Mouse (Mus musculus): Measurements from ENCODE around the gene Smim24. TPM values are rescaled to one million over a fixed set of nuclear protein-coding genes. Genes with fewer than 3 reads are reported as not detected.

The Smim24 gene
- polyA plus RNA-seq, 1 experiment from 2014 or later, result 1.2 TPM

DNA sequence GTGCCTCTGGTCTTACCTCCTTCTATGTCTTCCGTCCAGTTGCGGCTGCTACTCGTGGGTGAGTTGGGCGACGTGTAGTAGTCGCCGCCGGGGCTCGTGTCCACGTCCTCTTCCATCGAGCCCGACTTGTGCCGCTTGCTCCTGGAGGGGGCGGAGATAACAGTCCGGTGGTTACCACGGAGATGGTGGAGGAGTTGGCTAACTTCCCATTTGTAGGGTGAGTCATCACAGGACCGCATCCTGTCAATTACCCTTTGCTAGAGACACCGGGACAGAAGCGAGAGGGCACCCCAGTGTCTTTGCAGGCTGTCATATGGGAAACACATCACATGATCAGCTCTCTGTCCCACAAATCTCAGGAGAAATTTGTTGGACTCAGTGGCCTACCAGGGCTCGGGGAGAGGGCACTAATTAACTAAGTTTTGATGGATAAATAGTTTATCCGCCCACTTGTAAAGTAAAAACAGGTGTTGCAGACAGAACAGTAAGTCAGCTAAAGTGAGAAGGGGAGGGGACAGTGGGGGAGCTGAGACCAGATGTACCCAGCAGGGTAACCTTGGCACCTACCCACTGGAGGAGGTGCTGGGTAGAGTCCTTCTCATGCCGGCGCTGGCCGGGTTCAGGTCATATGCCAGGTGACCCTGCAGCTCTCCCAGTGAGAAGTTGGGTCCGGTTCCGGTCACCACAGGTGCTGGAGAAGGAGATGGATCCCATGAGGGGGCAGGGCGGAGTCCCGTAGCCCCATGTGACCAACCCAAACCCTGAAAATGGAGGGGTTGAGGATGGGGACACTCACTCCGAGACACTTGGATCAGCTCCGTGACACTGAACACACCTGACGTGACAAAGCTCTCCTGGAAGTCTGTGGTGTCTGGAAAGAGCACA is 14.9 kb downstream of the Smim24 start:
- WGBS, result 26% methylated on average over 31 of the region's 31 CpGs
- H3K9me3 ChIP-seq (ENCODE audit: control insufficient read depth, low read length), result no peaks in the 10 kb centered on the region
- H3K4me1 ChIP-seq (ENCODE audit: control insufficient read depth, insufficient read depth, low read length), result peaks cover 29% of the 10 kb centered on the region
- ATAC-seq (ENCODE audit: low FRiP score, low TSS enrichment), result no peak
- 0 out of 2 replicates have a peak overlapping the region, but pooled peaks have one; percentile 2 for H3K4me3 ChIP-seq (replicated peaks; ENCODE audit: low read depth, low read length)
- H3K36me3 ChIP-seq (ENCODE audit: control insufficient read depth, insufficient read depth, low read length), result peaks cover 35% of the 10 kb centered on the region
- no peak overlapping the region for H3K9ac ChIP-seq (replicated peaks; ENCODE audit: low read length)
- H3K4me2 ChIP-seq (ENCODE audit: low read length), result peak overlapping the region; percentile 34
- peak; percentile 75 for DNase-seq
- H3K27ac ChIP-seq (replicated peaks; ENCODE audit: low read depth, low read length), result no peak overlapping the region
- H3K27me3 ChIP-seq (ENCODE audit: control insufficient read depth, insufficient read depth, low read length), result peaks cover 18% of the 10 kb centered on the region; the same call in 1 of the 2 replicates

DNA sequence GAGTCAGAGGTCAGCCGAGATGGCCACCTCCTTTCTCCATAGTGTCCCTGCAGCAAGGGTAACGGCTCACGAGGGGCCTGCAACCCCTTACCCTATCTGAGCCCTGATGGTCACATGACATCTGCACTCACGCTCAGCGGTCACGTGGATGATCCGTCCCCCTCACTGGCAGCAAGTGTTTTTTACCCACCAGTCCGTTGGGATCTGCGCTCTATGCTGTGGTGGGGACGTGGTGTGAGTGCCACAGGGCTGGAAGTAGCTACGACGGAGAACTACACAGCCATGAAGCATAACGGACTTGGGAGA is 15.5 kb downstream of the Smim24 start:
- no peak overlapping the region for H3K27ac ChIP-seq (replicated peaks; ENCODE audit: low read depth, low read length)
- no peak for DNase-seq
- peaks cover 23% of the 10 kb centered on the region for H3K4me1 ChIP-seq (ENCODE audit: control insufficient read depth, insufficient read depth, low read length)
- H3K27me3 ChIP-seq (ENCODE audit: control insufficient read depth, insufficient read depth, low read length), result peaks cover 18% of the 10 kb centered on the region; the same call in 1 of the 2 replicates
- no peak overlapping the region for H3K4me2 ChIP-seq (ENCODE audit: low read length)
- no peak overlapping the region for H3K4me3 ChIP-seq (replicated peaks; ENCODE audit: low read depth, low read length)
- H3K36me3 ChIP-seq (ENCODE audit: control insufficient read depth, insufficient read depth, low read length), result peaks cover 35% of the 10 kb centered on the region
- 39% methylated on average over 13 of the region's 13 CpGs for WGBS
- H3K9ac ChIP-seq (replicated peaks; ENCODE audit: low read length), result no peak overlapping the region
- H3K9me3 ChIP-seq (ENCODE audit: control insufficient read depth, low read length), result no peaks in the 10 kb centered on the region
- ATAC-seq (ENCODE audit: low FRiP score, low TSS enrichment), result no peak

DNA sequence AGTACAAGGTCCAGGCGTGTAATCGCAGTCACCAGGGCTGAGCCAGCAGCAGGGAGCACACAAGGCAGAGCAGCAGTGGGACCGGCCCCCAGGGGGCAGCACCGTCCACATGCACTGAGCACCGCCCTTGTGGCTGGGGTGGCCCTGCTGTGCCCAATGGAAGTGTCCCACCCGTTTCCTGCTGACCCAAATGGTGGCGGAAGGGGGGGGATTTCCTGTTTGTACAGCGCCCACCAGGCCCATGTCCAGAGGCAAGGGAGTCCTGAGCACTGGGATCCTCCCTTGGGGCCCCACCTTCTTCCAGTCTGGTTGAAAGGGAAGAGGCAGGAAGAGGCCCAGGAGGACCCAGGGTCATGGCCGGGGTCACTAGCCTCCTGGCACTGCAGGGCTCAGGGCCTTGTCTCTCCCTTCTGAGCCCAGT is 16.0 kb downstream of the Smim24 start:
- Histone ChIP-seq H3K4me1 (ENCODE audit: control insufficient read depth, insufficient read depth, low read length) (peaks cover 23% of the 10 kb centered on the region), H3K9ac (replicated peaks; ENCODE audit: low read length) (no peak overlapping the region), H3K27me3 (ENCODE audit: control insufficient read depth, insufficient read depth, low read length) (peaks cover 18% of the 10 kb centered on the region; the same call in 1 of the 2 replicates), H3K36me3 (ENCODE audit: control insufficient read depth, insufficient read depth, low read length) (peaks cover 33% of the 10 kb centered on the region), H3K4me2 (ENCODE audit: low read length) (no peak overlapping the region), H3K27ac (replicated peaks; ENCODE audit: low read depth, low read length) (no peak overlapping the region), H3K9me3 (ENCODE audit: control insufficient read depth, low read length) (no peaks in the 10 kb centered on the region), H3K4me3 (replicated peaks; ENCODE audit: low read depth, low read length) (no peak overlapping the region)
- ATAC-seq (ENCODE audit: low FRiP score, low TSS enrichment), result no peak
- peak; percentile 73 for DNase-seq
- 21% methylated on average over 9 of the region's 9 CpGs for WGBS

DNA sequence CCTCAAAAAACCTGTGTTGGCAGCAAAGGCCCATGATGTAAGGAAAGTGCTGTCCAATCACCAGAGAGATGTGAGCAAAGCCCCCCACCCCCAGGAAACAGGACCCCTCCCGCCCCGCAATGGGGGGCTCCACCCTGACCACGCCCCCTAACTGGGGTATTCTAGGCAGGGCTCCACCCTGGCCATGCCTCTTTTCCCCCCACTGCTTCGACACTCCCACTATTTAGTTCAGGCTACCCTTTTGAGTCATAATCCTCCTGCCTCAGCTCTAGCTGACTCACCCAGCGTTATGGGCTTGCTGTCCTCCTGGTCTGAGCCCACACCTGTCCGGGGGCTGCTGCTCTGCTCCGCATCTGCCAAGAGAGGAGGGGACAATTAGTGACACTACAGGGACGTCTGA is 16.5 kb downstream of the Smim24 start:
- no peaks in the 10 kb centered on the region for H3K9me3 ChIP-seq (ENCODE audit: control insufficient read depth, low read length)
- no peak overlapping the region for H3K27ac ChIP-seq (replicated peaks; ENCODE audit: low read depth, low read length)
- peaks cover 25% of the 10 kb centered on the region for H3K4me1 ChIP-seq (ENCODE audit: control insufficient read depth, insufficient read depth, low read length)
- WGBS, result 17% methylated on average over 8 of the region's 8 CpGs
- ATAC-seq (ENCODE audit: low FRiP score, low TSS enrichment) (no peak), DNase-seq (no peak)
- peaks cover 29% of the 10 kb centered on the region for H3K36me3 ChIP-seq (ENCODE audit: control insufficient read depth, insufficient read depth, low read length)
- H3K4me2 ChIP-seq (ENCODE audit: low read length), result no peak overlapping the region
- H3K4me3 ChIP-seq (replicated peaks; ENCODE audit: low read depth, low read length), result no peak overlapping the region
- H3K27me3 ChIP-seq (ENCODE audit: control insufficient read depth, insufficient read depth, low read length), result peaks cover 18% of the 10 kb centered on the region; the same call in 1 of the 2 replicates
- H3K9ac ChIP-seq (replicated peaks; ENCODE audit: low read length), result no peak overlapping the region

DNA sequence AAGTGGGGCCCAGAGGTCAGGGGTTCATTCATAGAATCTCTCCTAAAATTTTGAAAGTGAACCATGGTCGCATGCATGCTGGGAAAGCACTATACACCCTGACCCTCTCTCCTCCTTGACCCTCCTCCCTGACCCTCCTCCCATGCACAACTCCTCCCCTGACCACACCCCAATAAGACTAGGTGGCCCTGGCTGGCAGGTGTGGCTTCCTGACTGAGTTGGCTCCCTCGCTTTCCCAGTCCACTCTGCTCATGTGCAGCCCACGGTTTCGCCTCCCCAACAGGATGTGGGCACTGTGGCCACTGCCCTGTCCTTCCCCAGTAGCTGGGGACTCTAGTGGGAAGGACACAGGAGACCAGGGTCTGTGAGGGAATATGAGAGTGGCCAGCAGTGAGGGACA is 17.5 kb downstream of the Smim24 start:
- ATAC-seq (ENCODE audit: low FRiP score, low TSS enrichment) (no peak), DNase-seq (no peak)
- Histone ChIP-seq H3K9me3 (ENCODE audit: control insufficient read depth, low read length) (no peaks in the 10 kb centered on the region), H3K27ac (replicated peaks; ENCODE audit: low read depth, low read length) (no peak overlapping the region), H3K9ac (replicated peaks; ENCODE audit: low read length) (no peak overlapping the region), H3K4me2 (ENCODE audit: low read length) (no peak overlapping the region), H3K27me3 (ENCODE audit: control insufficient read depth, insufficient read depth, low read length) (peaks cover 18% of the 10 kb centered on the region; the same call in 1 of the 2 replicates), H3K4me3 (replicated peaks; ENCODE audit: low read depth, low read length) (no peak overlapping the region), H3K36me3 (ENCODE audit: control insufficient read depth, insufficient read depth, low read length) (peaks cover 22% of the 10 kb centered on the region), H3K4me1 (ENCODE audit: control insufficient read depth, insufficient read depth, low read length) (peaks cover 25% of the 10 kb centered on the region)
- WGBS, result 69% methylated on average over 4 of the region's 4 CpGs

DNA sequence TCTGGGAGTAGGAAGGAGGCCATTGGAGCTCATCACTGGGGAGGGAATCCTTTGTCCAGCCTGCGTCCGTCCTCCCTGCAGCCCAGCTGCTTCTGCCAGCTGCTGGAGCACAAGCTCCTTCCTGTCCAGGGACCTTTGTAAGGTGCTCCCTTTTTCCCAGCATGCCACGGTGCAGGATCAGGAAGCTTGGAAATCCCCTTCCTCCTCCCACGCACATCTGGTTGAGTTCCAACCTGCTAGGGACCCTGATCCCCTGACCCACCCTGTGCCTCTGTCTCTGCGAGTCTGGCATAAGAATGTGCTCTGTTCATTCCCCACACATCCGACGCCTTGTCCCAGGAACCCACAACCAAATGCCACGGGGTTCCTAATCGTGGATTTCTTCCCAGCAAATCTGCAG is 18.1 kb downstream of the Smim24 start:
- Histone ChIP-seq H3K4me1 (ENCODE audit: control insufficient read depth, insufficient read depth, low read length) (peaks cover 25% of the 10 kb centered on the region), H3K4me3 (replicated peaks; ENCODE audit: low read depth, low read length) (no peak overlapping the region), H3K9me3 (ENCODE audit: control insufficient read depth, low read length) (no peaks in the 10 kb centered on the region), H3K4me2 (ENCODE audit: low read length) (no peak overlapping the region), H3K27ac (replicated peaks; ENCODE audit: low read depth, low read length) (peak overlapping the region; percentile 45; the same call in 1 of the 2 replicates), H3K36me3 (ENCODE audit: control insufficient read depth, insufficient read depth, low read length) (peaks cover 20% of the 10 kb centered on the region), H3K27me3 (ENCODE audit: control insufficient read depth, insufficient read depth, low read length) (peaks cover 18% of the 10 kb centered on the region; the same call in 1 of the 2 replicates), H3K9ac (replicated peaks; ENCODE audit: low read length) (no peak overlapping the region)
- DNase-seq (no peak), ATAC-seq (ENCODE audit: low FRiP score, low TSS enrichment) (no peak)
- 86% methylated on average over 9 of the region's 9 CpGs for WGBS

DNA sequence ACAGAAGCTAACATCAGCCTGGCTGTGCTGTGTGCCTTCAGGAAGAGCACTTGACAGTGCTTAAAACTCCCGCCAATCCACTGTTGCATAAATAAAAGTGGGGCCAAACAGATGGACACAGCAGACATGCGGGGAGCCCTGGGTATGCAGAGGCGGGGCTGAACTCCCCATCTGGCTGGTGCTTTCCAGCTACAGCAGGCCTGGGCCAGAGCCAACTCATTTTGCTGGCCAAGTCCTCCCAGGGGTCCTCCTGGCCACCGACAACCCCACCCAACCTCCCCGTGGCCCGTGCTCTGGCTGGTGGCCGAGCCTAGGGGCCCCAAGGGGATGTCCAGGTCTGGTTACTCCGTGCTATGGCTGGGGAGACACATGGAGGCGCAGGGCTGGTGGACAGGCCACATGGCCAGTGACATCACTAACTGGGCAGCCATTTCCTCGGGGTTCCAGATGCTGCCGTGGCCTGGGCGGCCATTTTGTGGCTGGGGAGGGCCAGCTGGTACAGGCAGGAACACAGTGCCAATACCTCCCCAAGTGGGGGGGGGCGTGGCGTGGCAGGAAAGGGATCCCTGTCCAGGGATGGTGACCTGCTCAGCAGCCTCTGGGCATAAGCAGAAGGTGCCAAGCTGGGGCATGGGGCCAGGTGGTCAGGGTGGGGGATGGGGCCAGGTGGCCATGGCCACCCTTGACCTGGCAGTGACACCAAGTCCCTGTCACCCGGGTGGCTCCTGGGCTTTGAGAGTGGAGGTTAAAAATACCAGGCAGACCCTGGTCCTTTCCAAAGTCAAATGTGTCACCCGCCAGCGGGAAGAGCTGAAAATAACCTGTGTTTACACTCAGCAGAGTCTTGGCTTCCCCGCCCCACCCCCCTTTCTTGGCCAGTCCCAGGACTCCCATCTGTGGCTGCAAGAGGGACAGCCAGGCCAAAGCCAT is 18.9 kb downstream of the Smim24 start:
- H3K4me1 ChIP-seq (ENCODE audit: control insufficient read depth, insufficient read depth, low read length), result peaks cover 24% of the 10 kb centered on the region
- H3K9me3 ChIP-seq (ENCODE audit: control insufficient read depth, low read length), result no peaks in the 10 kb centered on the region
- ATAC-seq (ENCODE audit: low FRiP score, low TSS enrichment) (no peak), DNase-seq (peak; percentile 59)
- whole genome bisulfite sequencing, result 64% methylated on average over 18 of the region's 18 CpGs
- H3K4me2 ChIP-seq (ENCODE audit: low read length), result no peak overlapping the region
- H3K9ac ChIP-seq (replicated peaks; ENCODE audit: low read length), result no peak overlapping the region
- no peak overlapping the region for H3K4me3 ChIP-seq (replicated peaks; ENCODE audit: low read depth, low read length)
- H3K27me3 ChIP-seq (ENCODE audit: control insufficient read depth, insufficient read depth, low read length), result peaks cover 15% of the 10 kb centered on the region; the same call in 1 of the 2 replicates
- peak overlapping the region; percentile 45; the same call in 1 of the 2 replicates for H3K27ac ChIP-seq (replicated peaks; ENCODE audit: low read depth, low read length)
- H3K36me3 ChIP-seq (ENCODE audit: control insufficient read depth, insufficient read depth, low read length), result peaks cover 16% of the 10 kb centered on the region

DNA sequence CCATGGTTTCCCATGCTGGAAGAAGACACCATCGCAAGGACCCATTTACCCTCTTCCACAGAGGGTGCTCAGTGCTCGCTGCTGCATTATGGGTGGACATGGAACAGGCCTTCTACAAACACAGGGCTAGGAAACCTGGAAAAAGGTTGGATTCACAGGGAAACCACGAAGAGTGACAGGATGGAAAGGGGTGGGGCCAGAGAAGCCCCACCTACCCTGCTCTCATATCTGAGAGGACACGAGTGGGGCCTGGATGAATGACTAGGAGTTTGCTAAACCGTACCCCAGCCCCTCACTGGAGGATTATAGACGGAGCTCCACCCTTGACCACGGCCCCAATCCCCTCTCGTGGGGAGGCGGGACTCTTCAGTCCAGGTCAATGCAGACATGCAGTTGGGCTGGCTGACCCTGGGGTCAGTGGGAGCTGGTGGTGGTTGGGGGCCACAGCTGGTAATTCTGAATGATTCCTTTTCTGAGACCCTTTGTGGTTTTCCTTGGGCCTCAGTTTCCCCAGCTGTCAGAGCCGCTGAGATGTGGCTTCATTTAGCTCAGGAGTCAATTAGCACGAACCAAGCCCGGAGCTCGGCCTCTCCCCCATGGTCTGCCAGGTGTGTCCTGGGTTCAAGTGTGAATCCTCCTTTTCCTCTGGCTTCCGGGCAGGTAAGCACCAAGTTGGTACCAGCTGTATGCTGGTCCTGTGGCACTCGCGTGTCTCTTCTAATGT is 19.9 kb downstream of the Smim24 start:
- DNase-seq (no peak), ATAC-seq (ENCODE audit: low FRiP score, low TSS enrichment) (no peak)
- peaks cover 22% of the 10 kb centered on the region for H3K4me1 ChIP-seq (ENCODE audit: control insufficient read depth, insufficient read depth, low read length)
- peaks cover 10% of the 10 kb centered on the region; the same call in 1 of the 2 replicates for H3K27me3 ChIP-seq (ENCODE audit: control insufficient read depth, insufficient read depth, low read length)
- H3K9me3 ChIP-seq (ENCODE audit: control insufficient read depth, low read length), result no peaks in the 10 kb centered on the region
- H3K4me2 ChIP-seq (ENCODE audit: low read length), result no peak overlapping the region
- H3K36me3 ChIP-seq (ENCODE audit: control insufficient read depth, insufficient read depth, low read length), result 0 out of 2 replicates have a peak, but pooled peaks cover 6% of the 10 kb centered on the region
- H3K4me3 ChIP-seq (replicated peaks; ENCODE audit: low read depth, low read length), result no peak overlapping the region
- H3K27ac ChIP-seq (replicated peaks; ENCODE audit: low read depth, low read length), result 0 out of 2 replicates have a peak overlapping the region, but pooled peaks have one; percentile 37
- WGBS, result 75% methylated on average over 16 of the region's 16 CpGs
- H3K9ac ChIP-seq (replicated peaks; ENCODE audit: low read length), result no peak overlapping the region
